9 mouse cellular contexts compared by ENCODE assay signal in the genomic region with DNA sequence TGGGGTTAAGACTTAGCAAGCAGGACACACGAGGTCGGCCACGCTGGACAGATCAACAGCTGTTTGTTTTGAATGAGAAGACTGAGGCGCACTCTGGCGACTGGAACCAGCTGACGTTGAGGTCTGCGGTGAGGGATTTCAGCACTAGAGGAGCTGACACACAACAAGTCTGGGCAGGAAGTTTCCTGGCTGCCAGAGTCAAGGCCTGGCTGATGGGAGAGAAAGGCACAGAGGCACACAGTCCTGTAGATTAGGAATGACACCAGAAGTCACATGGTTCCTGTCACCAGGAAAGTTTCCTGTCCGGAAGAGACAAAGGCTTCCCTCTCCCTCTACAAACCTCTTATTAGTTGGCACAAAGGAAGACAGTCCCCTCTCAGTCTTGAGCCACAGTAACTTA. TPM values are rescaled to one million over a fixed set of nuclear protein-coding genes. Genes with fewer than 3 reads are reported as not detected.
DNase-seq lines count a peak whose midpoint lies in the region; ATAC-seq lines count a peak whose summit lies in the region.
"Had no signal": no experiment of that assay in that cellular context is flagged by ENCODE, and none has a peak within 500 bp of the region (broad histone marks: within the 10 kb centered on the region; RNA-seq: fewer than 3 reads in every experiment).

No protein-coding gene starts in this region.

- H3K4me3 ChIP-seq in embryonic facial prominence, embryonic 14.5 days (ENCODE audit: low read depth, low read length), result no peak overlapping the region
- H3K4me3 ChIP-seq in embryonic facial prominence, embryonic 10.5 days, result no peak overlapping the region
- no peak overlapping the region for H3K4me3 ChIP-seq in heart, embryonic 15.5 days
- H3K4me3 ChIP-seq in liver, embryonic 13.5 days (replicated peaks), result no peak overlapping the region
- H3K4me3 ChIP-seq in stomach, embryonic 16.5 days (replicated peaks; ENCODE audit: low read length), result no peak overlapping the region
- no peak overlapping the region for H3K4me3 ChIP-seq in forebrain, embryonic 13.5 days
- H3K4me3 ChIP-seq: midbrain, embryonic 10.5 days had no signal

- no peaks in the 10 kb centered on the region for H3K9me3 ChIP-seq in embryonic facial prominence, embryonic 14.5 days (ENCODE audit: control insufficient read depth, low read length)
- H3K9me3 ChIP-seq in embryonic facial prominence, embryonic 10.5 days, result no peaks in the 10 kb centered on the region
- no peaks in the 10 kb centered on the region for H3K9me3 ChIP-seq in heart, embryonic 15.5 days (replicated peaks)
- no peaks in the 10 kb centered on the region for H3K9me3 ChIP-seq in liver, embryonic 13.5 days (replicated peaks)
- no peaks in the 10 kb centered on the region for H3K9me3 ChIP-seq in stomach, embryonic 16.5 days (replicated peaks; ENCODE audit: control insufficient read depth, low read length)
- H3K9me3 ChIP-seq in forebrain, embryonic 13.5 days (replicated peaks), result no peaks in the 10 kb centered on the region
- H3K9me3 ChIP-seq: midbrain, embryonic 10.5 days had no signal

- 43% methylated on average over 8 of the region's 8 CpGs for WGBS in embryonic facial prominence, embryonic 14.5 days
- WGBS in embryonic facial prominence, embryonic 10.5 days, result 60% methylated on average over 8 of the region's 8 CpGs
- WGBS in heart, embryonic 15.5 days, result 30% methylated on average over 8 of the region's 8 CpGs
- WGBS in liver, embryonic 13.5 days (ENCODE audit: insufficient replicate concordance), result 15% methylated on average over 8 of the region's 8 CpGs
- 36% methylated on average over 8 of the region's 8 CpGs for WGBS in stomach, embryonic 16.5 days
- 74% methylated on average over 8 of the region's 8 CpGs for WGBS in forebrain, embryonic 13.5 days

- no peak for ATAC-seq in embryonic facial prominence, embryonic 14.5 days (ENCODE audit: low read depth)
- peak; percentile 70; the same call in 1 of the 2 replicates for ATAC-seq in heart, embryonic 15.5 days (replicated peaks; ENCODE audit: insufficient number of reproducible peaks, insufficient read depth, low FRiP score, low read depth)
- peak; percentile 68 for ATAC-seq in liver, embryonic 13.5 days (ENCODE audit: low read depth)
- ATAC-seq in stomach, embryonic 16.5 days (ENCODE audit: insufficient read depth, low FRiP score), result peak; percentile 53
- ATAC-seq in erythroid progenitor cell, adult 5-6 weeks (replicated peaks; ENCODE audit: low FRiP score, poor library complexity, severe bottlenecking), result no peak
- ATAC-seq in forebrain, embryonic 13.5 days, result no peak

- H3K36me3 ChIP-seq in embryonic facial prominence, embryonic 14.5 days (ENCODE audit: control insufficient read depth, insufficient read depth, low read length), result no peaks in the 10 kb centered on the region
- H3K36me3 ChIP-seq in embryonic facial prominence, embryonic 10.5 days (replicated peaks), result no peaks in the 10 kb centered on the region
- no peaks in the 10 kb centered on the region for H3K36me3 ChIP-seq in heart, embryonic 15.5 days
- no peaks in the 10 kb centered on the region for H3K36me3 ChIP-seq in liver, embryonic 13.5 days
- H3K36me3 ChIP-seq in stomach, embryonic 16.5 days (ENCODE audit: control insufficient read depth, insufficient read depth, low read length), result no peaks in the 10 kb centered on the region
- no peaks in the 10 kb centered on the region for H3K36me3 ChIP-seq in forebrain, embryonic 13.5 days (ENCODE audit: poor library complexity, severe bottlenecking)
- H3K36me3 ChIP-seq: midbrain, embryonic 10.5 days had no signal

- peak; percentile 45 for DNase-seq in embryonic facial prominence, embryonic 14.5 days (ENCODE audit: low spot score)
- DNase-seq in embryonic facial prominence, embryonic 10.5 days (ENCODE audit: low spot score), result no peak
- DNase-seq in liver, embryonic 13.5 days, result no peak
- no peak for DNase-seq in urinary bladder, adult 2 months (ENCODE audit: low spot score)

- H3K9ac ChIP-seq in embryonic facial prominence, embryonic 14.5 days (ENCODE audit: low read depth, low read length), result no peak overlapping the region
- H3K9ac ChIP-seq in heart, embryonic 15.5 days, result no peak overlapping the region
- H3K9ac ChIP-seq in liver, embryonic 13.5 days, result no peak overlapping the region
- H3K9ac ChIP-seq in stomach, embryonic 16.5 days (ENCODE audit: low read length), result no peak overlapping the region
- no peak overlapping the region for H3K9ac ChIP-seq in forebrain, embryonic 13.5 days

- no peak overlapping the region for H3K4me2 ChIP-seq in embryonic facial prominence, embryonic 14.5 days (ENCODE audit: low read depth, low read length)
- no peak overlapping the region for H3K4me2 ChIP-seq in heart, embryonic 15.5 days
- H3K4me2 ChIP-seq in liver, embryonic 13.5 days, result no peak overlapping the region
- no peak overlapping the region for H3K4me2 ChIP-seq in stomach, embryonic 16.5 days (ENCODE audit: low read depth, low read length)
- H3K4me2 ChIP-seq in forebrain, embryonic 13.5 days, result no peak overlapping the region

- H3K27me3 ChIP-seq in embryonic facial prominence, embryonic 14.5 days (replicated peaks; ENCODE audit: control insufficient read depth, insufficient read depth, low read length), result no peaks in the 10 kb centered on the region
- H3K27me3 ChIP-seq in embryonic facial prominence, embryonic 10.5 days (replicated peaks; ENCODE audit: low read depth, poor library complexity, severe bottlenecking), result no peaks in the 10 kb centered on the region
- no peaks in the 10 kb centered on the region for H3K27me3 ChIP-seq in heart, embryonic 15.5 days
- H3K27me3 ChIP-seq in liver, embryonic 13.5 days, result no peaks in the 10 kb centered on the region
- H3K27me3 ChIP-seq in stomach, embryonic 16.5 days (ENCODE audit: control insufficient read depth, insufficient read depth, low read length), result no peaks in the 10 kb centered on the region
- H3K27me3 ChIP-seq in forebrain, embryonic 13.5 days, result no peaks in the 10 kb centered on the region

- H3K27ac ChIP-seq in embryonic facial prominence, embryonic 14.5 days (replicated peaks; ENCODE audit: low read depth, low read length), result no peak overlapping the region
- no peak overlapping the region for H3K27ac ChIP-seq in embryonic facial prominence, embryonic 10.5 days (replicated peaks)
- peak overlapping the region; percentile 33; the same call in 1 of the 2 replicates for H3K27ac ChIP-seq in heart, embryonic 15.5 days
- H3K27ac ChIP-seq in liver, embryonic 13.5 days, result no peak overlapping the region
- no peak overlapping the region for H3K27ac ChIP-seq in stomach, embryonic 16.5 days (ENCODE audit: low read length)
- H3K27ac ChIP-seq in forebrain, embryonic 13.5 days, result no peak overlapping the region
- H3K27ac ChIP-seq: midbrain, embryonic 10.5 days had no signal

- H3K4me1 ChIP-seq in embryonic facial prominence, embryonic 14.5 days (ENCODE audit: control insufficient read depth, insufficient read depth, low read length), result no peaks in the 10 kb centered on the region
- no peaks in the 10 kb centered on the region for H3K4me1 ChIP-seq in embryonic facial prominence, embryonic 10.5 days
- no peaks in the 10 kb centered on the region; the same call in 1 of the 2 replicates for H3K4me1 ChIP-seq in heart, embryonic 15.5 days (replicated peaks)
- H3K4me1 ChIP-seq in liver, embryonic 13.5 days (replicated peaks), result no peaks in the 10 kb centered on the region
- no peaks in the 10 kb centered on the region for H3K4me1 ChIP-seq in stomach, embryonic 16.5 days (ENCODE audit: control insufficient read depth, insufficient read depth, low read length)
- H3K4me1 ChIP-seq in forebrain, embryonic 13.5 days, result no peaks in the 10 kb centered on the region
- H3K4me1 ChIP-seq: midbrain, embryonic 10.5 days had no signal

RNA-seq across cellular contexts. Expression of a gene that starts 12.7 kb away (rescaled TPM):
- polyA plus RNA-seq in embryonic facial prominence, embryonic 14.5 days (2014; fragmentation: Nextera tagmentation; extraction: Ambion mirVana), result 65.4 and 65.7 TPM in 2 replicates
- polyA plus RNA-seq in embryonic facial prominence, embryonic 10.5 days (2016; fragmentation: Nextera tagmentation; extraction: Ambion mirVana), result 96.1 and 102 TPM in 2 replicates
- polyA plus RNA-seq in heart, embryonic 15.5 days (2015; fragmentation: Nextera tagmentation; extraction: Ambion mirVana), result 41.4 and 56.8 TPM in 2 replicates
- 9.3 and 10.7 TPM in 2 replicates for polyA plus RNA-seq in liver, embryonic 13.5 days (2015; fragmentation: Nextera tagmentation; extraction: Ambion mirVana)
- polyA plus RNA-seq in stomach, embryonic 16.5 days (2015; fragmentation: Nextera tagmentation; extraction: Ambion mirVana), result 56.7 and 57.9 TPM in 2 replicates
- total RNA-seq in erythroid progenitor cell, adult 5-6 weeks (2015; ENCODE audit: low replicate concordance), result 19.1 and 38.6 TPM in 2 replicates
- total RNA-seq in erythroid progenitor cell, adult 5-6 weeks (2017; ENCODE audit: low replicate concordance), result 6.7 and 29.1 TPM in 2 replicates
- polyA plus RNA-seq in urinary bladder, adult 2 months (2012; rRNA removed), result 49.4 and 60.1 TPM in 2 replicates
- polyA plus RNA-seq in forebrain, embryonic 13.5 days (2015; fragmentation: Nextera tagmentation; extraction: Ambion mirVana), result 171 and 189 TPM in 2 replicates

RNA-seq across cellular contexts. Expression of a gene that starts 41.6 kb away (rescaled TPM):
- polyA plus RNA-seq in embryonic facial prominence, embryonic 14.5 days (2014; fragmentation: Nextera tagmentation; extraction: Ambion mirVana), result 8.5 and 9.4 TPM in 2 replicates
- polyA plus RNA-seq in embryonic facial prominence, embryonic 10.5 days (2016; fragmentation: Nextera tagmentation; extraction: Ambion mirVana), result 1.2 and 1.3 TPM in 2 replicates
- 3.7 and 4.0 TPM in 2 replicates for polyA plus RNA-seq in heart, embryonic 15.5 days (2015; fragmentation: Nextera tagmentation; extraction: Ambion mirVana)
- polyA plus RNA-seq in liver, embryonic 13.5 days (2015; fragmentation: Nextera tagmentation; extraction: Ambion mirVana), result 0.42 and 0.60 TPM in 2 replicates
- polyA plus RNA-seq in stomach, embryonic 16.5 days (2015; fragmentation: Nextera tagmentation; extraction: Ambion mirVana), result 0.80 and 1.4 TPM in 2 replicates
- not detected in 2 replicates for total RNA-seq in erythroid progenitor cell, adult 5-6 weeks (2015; ENCODE audit: low replicate concordance)
- total RNA-seq in erythroid progenitor cell, adult 5-6 weeks (2017; ENCODE audit: low replicate concordance), result 1.3 TPM in 1 of 2 replicates, not detected in the other
- polyA plus RNA-seq in urinary bladder, adult 2 months (2012; rRNA removed), result 49.1 and 54.5 TPM in 2 replicates
- polyA plus RNA-seq in forebrain, embryonic 13.5 days (2015; fragmentation: Nextera tagmentation; extraction: Ambion mirVana), result 1.1 and 1.3 TPM in 2 replicates

RNA-seq across cellular contexts. Expression of a gene that starts 53.3 kb away (rescaled TPM):
- polyA plus RNA-seq in embryonic facial prominence, embryonic 14.5 days (2014; fragmentation: Nextera tagmentation; extraction: Ambion mirVana), result 4.4 and 4.9 TPM in 2 replicates
- polyA plus RNA-seq in embryonic facial prominence, embryonic 10.5 days (2016; fragmentation: Nextera tagmentation; extraction: Ambion mirVana), result 4.0 and 4.3 TPM in 2 replicates
- 1.5 and 4.8 TPM in 2 replicates for polyA plus RNA-seq in heart, embryonic 15.5 days (2015; fragmentation: Nextera tagmentation; extraction: Ambion mirVana)
- 45.7 and 45.8 TPM in 2 replicates for polyA plus RNA-seq in liver, embryonic 13.5 days (2015; fragmentation: Nextera tagmentation; extraction: Ambion mirVana)
- polyA plus RNA-seq in stomach, embryonic 16.5 days (2015; fragmentation: Nextera tagmentation; extraction: Ambion mirVana), result 35.7 and 36.0 TPM in 2 replicates
- total RNA-seq in erythroid progenitor cell, adult 5-6 weeks (2015; ENCODE audit: low replicate concordance), result 5.9 TPM in 1 of 2 replicates, not detected in the other
- total RNA-seq in erythroid progenitor cell, adult 5-6 weeks (2017; ENCODE audit: low replicate concordance), result not detected in 2 replicates
- polyA plus RNA-seq in urinary bladder, adult 2 months (2012; rRNA removed), result 2.2 and 2.7 TPM in 2 replicates
- not detected in 2 replicates for polyA plus RNA-seq in forebrain, embryonic 13.5 days (2015; fragmentation: Nextera tagmentation; extraction: Ambion mirVana)

Comparison
In these comparisons a context has a peak if more than half of its experiments do, and no peak if none do; other contexts are left out.
1. ATAC-seq: peak in heart, embryonic 15.5 days (single experiment), liver, embryonic 13.5 days (single experiment) and stomach, embryonic 16.5 days (single experiment); none in embryonic facial prominence, embryonic 14.5 days (single experiment), erythroid progenitor cell, adult 5-6 weeks (single experiment) and forebrain, embryonic 13.5 days (single experiment).